Mouse (Mus musculus) T-helper 17 cell (primary cell): ENCODE results near the gene Nkd2.

Experiments used
- in situ Hi-C, 2 experiments: fragments of 300-600 bp; cut with MboI, MseI; formaldehyde crosslinking; loops; 1 replicate in 1 of 2; 2 replicates in 1 of 2; pipeline ENCODE4 v1.15.1; 2025; ENCODE audit warnings: high pct_unique_total_duplicates in 2 of 2

Nkd2 gene

DNA sequence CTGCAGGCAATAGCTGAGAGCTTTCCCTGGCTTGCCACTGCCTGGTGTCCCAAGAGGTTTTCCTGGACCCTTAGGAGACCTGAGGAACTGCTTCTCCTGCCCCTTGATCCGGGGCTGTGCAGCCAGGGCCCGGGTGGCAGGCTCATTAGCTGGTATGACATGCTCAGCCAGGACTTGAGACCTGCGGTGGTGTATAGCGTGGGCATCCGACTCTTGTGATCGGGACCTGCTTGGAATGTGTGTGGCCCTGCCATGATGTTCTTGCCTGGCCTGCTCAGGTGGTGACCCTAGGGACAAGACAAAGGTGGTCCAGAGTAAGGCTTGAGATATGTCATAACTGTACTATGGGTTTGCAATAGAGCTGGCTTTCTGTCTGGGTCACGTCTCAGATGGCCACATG lies 26.2 kb downstream of the Nkd2 start:
- in situ Hi-C loops = loop anchor here in 1 of 2 experiments (5.0 kb wide), 1 partner anchor 99 kb away; no protein-coding TSS in a partner anchor

GRCm38 (mm10) chr13:73818921-73819320 lies 28.5 kb downstream of the Nkd2 start:
- in situ Hi-C loops = no loop called here

GRCm38 (mm10) chr13:73816338-73816737 lies 31.1 kb downstream of the Nkd2 start:
- in situ Hi-C loops = no loop called here

GRCm38 (mm10) chr13:73814181-73814580 lies 33.2 kb downstream of the Nkd2 start:
- in situ Hi-C loops = no loop called here

GRCm38 (mm10) chr13:73812936-73813335 lies 34.5 kb downstream of the Nkd2 start:
- in situ Hi-C loops = no loop called here

- in situ Hi-C loops = no loop called here
These were observed 42.5 kb downstream of the Nkd2 start for GRCm38 (mm10) chr13:73804914-73805313.

DNA sequence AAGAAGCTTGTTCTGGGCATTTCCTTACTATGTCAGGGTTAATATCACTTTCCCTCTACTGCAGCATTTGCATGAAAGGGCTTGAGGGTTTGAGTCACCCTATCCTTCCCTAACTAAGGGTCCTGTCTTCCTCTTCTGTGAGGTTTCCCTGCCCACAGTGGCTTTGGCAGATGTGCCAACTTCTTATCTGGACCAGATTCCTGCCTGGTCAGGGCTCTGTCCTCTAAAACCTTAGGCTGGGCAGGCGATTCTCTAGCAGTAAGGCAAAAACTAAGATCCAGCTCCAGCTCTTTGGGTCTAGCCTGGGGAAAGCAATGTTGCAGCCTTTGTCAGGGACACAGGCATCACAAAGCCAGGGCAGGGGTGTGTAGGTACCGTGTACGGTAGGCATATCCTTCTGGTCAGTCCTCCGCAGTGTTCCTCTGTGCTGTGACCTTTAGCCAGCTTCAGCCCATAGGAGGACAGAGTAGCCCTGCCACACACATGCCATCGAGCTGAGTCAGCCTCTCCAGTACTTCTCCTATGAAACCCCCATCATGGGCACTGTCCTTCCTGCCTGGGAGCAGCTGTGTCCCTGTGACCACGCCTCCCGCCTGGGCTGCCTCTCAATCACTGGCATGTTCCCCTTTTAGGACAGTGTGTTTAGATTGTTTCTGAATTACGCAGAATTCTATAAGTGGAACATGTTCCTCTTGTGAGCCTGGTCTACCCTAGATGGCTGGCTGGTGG lies 43.8 kb downstream of the Nkd2 start:
- in situ Hi-C loops = no loop called here

DNA sequence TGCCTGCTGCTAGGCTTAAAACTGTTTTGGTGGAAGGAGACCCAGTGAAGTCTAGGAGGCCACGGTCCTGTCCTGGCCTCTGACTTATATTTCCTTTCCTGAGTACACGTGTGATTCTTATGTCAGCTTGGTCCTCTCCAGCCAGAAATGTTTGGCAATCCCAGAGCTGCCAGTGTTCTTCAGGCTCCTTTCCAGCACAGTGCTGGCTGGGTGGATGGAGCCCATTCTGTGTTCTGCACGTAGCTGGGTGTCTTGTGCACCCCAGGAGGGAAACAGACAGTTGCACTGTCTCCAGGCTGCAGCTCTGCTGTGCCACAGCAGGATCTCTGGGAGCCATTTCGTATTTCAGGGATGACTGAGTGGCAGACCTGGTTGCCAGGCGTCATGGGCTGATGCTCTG lies 48.3 kb downstream of the Nkd2 start:
- in situ Hi-C loops = no loop called here

DNA sequence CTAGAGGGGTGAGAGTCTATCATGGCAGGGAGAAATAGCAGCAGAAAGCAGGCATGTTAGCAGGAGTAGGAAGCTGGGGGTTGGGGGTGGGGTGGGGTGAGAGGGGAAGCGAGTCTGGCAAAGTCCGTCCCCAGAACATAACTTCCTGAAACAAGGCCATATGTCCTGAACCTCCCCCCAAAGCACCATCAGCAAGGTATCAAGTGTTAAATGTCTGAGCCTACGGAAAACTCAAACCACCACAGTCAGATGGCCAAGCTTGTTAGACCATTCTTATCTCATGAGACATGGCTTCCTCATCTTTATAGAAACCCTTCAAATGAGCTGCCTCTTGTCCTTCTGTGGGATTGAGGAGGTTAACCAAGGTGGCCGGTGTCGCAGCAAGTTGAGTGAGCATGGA lies 54.3 kb downstream of the Nkd2 start:
- in situ Hi-C loops = no loop called here

GRCm38 (mm10) chr13:73792176-73792575 lies 55.3 kb downstream of the Nkd2 start:
- in situ Hi-C loops = no loop called here

DNA sequence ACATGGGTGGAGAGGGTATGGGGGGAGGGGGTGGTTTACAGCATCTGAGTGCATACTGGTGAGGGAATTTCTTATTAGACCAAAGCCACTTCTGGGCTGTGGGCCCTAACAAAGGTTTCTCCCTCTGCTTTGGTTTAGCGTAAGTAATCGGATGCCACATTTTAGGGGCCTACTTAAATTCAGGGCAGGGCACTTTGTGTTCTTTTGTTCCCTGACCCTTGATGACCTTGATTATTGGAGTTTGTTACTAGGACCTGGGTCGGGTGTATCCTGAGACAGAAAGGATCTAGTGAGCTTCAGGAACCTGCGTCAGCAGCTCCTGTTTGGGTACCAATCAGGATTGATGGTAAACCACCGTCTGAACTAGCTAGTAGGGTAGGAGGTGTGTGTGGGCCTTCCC lies 64.9 kb downstream of the Nkd2 start:
- in situ Hi-C loops = loop anchor here in 1 of 2 experiments (10.0 kb wide), 1 partner anchor 318 kb away; the partner anchor contains the start of gene Lpcat1

GRCm38 (mm10) chr13:73777578-73777977 lies 69.9 kb downstream of the Nkd2 start:
- in situ Hi-C loops = no loop called here

GRCm38 (mm10) chr13:73775786-73776185 lies 71.6 kb downstream of the Nkd2 start:
- in situ Hi-C loops = no loop called here

GRCm38 (mm10) chr13:73773519-73774205 lies 73.8 kb downstream of the Nkd2 start:
- in situ Hi-C loops = no loop called here

DNA sequence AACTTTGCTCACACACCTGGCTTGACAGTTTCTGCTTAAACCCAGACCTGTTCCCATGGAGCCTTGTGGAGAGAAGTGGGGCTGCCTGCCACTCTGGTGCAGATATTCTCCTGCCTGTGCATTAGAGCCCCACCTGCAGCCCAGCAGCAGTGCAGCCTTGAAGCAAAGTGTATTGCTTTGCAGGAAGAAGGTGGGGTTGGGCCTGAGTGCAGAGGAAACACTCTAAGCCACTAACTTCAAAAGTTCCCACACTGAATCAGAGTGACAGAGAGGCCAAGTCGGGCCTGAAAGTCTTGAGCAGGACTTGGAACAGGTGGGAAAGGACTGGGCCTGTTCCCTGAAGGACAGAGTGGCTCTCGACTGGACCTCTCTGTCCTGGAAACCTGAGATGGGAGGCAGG lies 74.8 kb downstream of the Nkd2 start:
- in situ Hi-C loops = no loop called here

GRCm38 (mm10) chr13:73771131-73771530 lies 76.3 kb downstream of the Nkd2 start:
- in situ Hi-C loops = no loop called here

- in situ Hi-C loops = no loop called here
These were observed 77.3 kb downstream of the Nkd2 start for GRCm38 (mm10) chr13:73769916-73770682.
